Mouse (Mus musculus) brain, adult 2 months (tissue): ENCODE results near the gene Fgfr2.
A peak's percentile ranks its signal among the peaks of the same experiment; 100 is the strongest.
"Not testable (repeated sequence)": the region's sequence is repeated elsewhere in the genome, so short reads cannot be mapped to it uniquely, and the experiment has no call there.

ENCODE experiments used
- DNase-seq: peaks from one replicate; pipeline ENCODE4 v3.0.0; 2011; ENCODE audit warnings: low read depth, low spot score

Gene Fgfr2

DNA sequence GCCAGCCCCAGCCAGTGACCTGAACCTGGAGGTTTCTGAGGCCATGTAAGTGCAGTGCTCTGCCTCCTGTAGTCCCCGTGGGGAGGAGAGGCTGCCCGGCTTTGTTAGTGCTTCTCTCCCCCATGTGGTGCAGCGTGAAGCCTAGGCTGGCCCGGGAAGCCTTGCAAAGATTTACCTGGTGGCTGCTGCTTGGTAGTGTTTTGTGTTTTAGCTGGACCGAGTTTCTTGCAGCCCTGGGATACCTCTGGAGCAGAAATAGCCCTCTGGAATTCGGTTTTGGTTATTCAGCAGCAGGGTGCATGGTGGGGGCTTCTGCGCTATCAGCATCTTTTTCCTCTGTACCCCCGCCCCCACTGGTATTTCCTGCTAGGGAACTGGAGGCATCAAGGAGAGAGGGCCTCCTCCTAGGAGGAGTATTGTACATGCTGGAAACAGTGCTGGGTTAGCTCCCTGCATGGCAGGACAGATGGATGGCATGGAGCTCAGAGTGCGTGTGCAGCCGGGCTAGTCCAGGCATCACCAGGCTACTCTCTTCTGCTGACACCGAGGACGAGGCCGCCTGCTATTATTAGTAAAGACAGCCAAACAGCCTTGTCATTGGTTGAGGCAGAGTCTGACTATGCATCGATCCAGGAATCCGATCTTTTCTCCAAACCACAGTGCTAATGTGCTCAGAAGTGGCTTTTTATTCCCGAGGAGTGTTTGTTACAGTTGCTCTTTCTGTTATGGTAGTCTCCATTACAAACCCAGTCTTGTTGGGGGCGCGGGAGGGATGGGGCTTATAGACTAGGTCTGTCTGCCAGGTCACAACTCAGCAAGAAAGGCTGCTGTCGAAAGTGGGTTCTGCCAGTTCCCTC lies 2430.0 kb downstream of the Fgfr2 start:
- DNase-seq, result peak; percentile 91

DNA sequence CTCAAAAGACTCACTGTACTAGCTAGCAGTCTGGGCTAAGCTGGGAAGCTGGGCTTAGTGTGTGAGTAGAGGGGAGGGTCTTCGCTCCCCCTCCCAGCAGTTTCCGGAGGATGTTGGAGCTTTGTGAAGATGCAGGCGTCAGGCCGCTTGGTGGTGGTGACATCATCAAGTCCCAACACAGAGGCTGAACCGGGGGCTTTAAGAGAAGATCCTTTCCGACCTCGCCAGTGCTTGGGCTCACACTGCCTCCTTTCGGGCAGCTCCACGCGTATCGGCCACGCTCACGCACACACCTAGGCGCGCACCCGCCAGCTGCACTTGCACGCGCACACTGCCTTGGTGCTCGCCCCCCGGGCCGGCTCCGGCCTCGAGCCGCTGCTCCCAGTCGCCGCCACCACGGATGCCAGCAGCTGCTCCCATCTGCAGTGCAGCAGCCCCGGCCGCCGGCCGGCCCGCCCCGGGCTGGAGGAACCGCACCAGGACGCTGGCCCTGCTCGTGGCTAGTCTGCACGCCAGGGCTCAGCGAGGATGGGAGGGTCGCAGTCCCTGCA lies 2430.7 kb downstream of the Fgfr2 start:
- peak; percentile 94 for DNase-seq

DNA sequence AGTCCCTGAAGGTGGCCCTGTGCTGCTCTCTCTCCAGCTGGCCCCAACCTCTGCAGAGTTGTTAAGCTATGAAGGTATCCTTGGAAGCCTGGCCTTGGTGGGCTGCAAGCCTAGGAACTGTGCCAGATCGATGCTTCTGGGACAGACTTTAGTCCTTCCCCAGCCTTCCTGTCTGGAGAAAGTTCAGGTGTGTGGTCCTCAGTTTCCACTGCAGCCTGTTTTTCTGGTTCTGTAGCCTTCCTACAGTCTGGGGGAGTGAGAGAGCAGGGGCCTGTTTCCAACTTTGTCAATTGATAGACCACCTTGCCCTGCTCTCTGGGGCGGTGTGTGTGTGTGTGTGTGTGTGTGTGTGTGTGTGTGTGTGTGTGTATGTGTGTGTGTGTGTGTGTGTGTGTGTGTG lies 2431.2 kb downstream of the Fgfr2 start:
- no peak for DNase-seq

DNA sequence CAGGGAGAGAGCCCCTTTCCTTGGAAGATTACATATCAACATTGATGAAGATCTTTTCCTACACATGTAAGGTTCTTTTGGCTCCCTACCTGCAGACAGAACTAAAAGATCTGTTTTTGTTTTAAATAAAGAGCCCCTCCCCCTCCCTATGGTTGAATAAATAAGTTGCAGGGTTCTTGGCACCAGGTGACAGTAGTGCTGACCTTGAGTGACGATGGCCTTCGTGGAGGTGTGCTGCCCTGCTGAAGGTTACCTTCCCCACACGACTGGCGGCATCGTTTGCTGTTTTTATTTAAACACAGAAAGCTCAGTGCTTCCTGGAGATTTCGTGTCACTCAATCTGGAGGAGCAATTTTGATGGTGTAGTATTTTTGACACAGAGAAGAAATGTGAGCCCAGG lies 2432.3 kb downstream of the Fgfr2 start:
- no peak for DNase-seq

DNA sequence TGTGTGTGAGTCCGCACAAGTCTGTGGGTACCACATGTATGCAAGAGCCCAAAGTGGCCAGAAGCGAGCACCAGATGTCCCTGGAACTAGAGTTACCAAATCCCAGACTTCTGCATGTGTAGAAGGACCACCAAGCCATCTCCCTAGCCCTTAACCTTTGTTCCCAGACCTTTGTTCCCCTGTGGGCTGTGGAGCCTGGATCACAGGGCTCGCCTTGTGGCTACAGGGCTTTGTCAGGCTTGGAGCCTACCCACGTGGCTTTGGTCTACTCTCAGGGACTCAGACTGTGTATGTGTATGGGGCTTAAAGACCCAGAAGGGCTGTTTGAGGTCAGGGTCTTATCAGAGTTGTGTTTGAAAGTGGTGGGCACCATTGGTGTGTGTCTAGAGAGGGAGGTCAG lies 2434.5 kb downstream of the Fgfr2 start:
- no peak for DNase-seq

DNA sequence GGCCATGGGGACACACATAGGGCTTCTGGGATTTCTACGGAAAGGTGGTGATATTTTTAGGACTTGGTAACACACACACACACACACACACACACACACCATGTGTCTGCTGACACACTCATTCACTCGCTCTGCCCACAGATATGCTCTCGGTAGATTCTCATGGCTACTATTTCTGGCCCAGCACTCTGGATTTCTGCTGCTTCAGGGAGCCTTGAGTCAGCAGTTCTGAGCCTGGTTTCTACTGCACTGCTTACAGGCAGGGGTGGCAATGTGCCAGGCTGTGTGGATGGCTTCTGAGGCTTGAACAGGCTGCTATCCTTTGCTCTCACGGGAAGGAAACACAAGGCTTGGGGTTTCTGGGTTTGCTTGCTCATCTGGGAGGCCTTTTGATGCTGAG lies 2441.4 kb downstream of the Fgfr2 start:
- DNase-seq, result peak; percentile 96

DNA sequence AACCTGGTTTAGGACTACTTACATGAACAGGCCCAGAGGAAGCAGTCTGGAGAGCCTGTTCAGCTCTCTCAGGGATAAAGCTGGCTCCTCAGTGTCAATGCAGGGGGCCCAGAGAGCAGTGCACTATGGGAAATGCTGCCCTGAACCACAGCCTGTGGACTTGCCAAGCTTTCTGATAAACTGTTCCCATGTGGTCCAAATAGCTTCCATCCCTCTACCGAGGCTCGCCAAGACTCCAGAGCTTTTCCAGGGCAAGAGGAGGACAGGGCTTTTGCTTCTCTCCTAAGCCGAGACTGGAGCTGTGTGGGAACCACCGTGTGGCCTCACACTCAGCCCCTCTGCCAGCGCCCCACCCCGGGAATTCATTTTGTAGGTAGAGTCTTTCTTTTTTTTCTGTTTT lies 2444.7 kb downstream of the Fgfr2 start:
- DNase-seq, result no peak

DNA sequence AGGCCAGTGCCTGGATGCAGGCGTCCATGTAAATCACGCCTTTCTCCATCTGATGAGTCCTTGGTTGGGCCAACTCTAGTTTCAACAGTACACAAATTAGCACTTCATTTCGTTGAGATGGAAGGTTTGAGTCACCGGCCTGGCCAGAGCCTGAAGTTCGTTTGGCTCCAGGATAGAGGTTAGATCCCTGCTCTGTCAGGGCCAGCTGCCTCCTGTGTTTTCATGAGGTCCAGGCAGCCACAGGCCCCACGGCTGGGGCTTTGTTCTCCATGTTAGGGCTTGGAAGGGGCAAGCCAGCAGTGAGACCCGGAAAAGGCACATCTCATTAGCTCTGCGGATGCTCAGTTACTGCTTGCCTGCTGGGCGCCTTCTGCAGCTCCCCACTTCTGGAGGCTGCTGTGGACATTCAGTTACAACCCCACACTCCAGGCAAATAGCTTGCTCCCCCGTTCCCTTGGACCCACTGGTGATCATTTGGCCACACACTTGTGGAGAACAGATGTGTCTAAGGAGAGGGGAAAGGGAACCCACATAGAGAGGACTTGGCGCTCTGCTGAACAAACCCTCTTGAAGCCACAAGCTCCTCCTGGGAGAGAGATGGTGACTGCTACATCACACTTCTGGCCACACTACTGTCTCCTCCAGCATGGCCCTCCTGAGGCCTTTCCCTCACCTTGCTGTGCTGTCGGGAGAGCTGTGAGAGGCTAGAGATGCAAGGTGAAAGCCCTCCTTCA lies 2445.4 kb downstream of the Fgfr2 start:
- DNase-seq, result no peak

DNA sequence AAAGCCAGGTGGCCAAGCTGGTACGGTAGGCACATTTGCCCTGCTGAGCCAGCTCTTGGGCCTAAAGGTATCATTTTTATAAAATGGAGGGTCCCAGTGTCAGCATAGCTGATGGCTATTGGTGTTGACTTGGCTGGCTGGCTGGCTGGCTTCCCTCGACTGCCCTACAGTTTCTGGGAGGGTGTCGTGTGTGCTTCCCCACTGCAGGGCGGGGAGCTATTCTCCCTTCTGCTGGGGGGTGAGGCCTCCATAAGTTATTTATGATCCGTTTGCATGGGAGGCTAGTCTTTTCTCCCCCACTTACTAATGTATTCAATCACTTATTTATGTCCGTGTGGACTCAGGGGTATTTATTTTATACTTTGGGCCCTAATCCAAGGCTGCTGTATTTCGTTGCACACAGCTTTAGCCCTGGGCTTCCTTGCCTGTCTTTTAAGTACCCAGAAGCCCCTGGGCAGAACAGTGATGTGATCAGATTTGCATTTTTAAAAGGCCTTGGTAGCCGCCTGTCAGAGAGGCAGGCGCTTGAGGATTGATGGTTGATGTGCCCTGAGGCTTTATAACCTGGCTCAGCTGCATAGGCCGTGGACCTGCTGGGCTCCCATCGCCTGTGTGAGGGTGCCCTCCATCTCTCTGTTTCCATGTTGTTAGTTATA lies 2446.1 kb downstream of the Fgfr2 start:
- DNase-seq, result no peak

DNA sequence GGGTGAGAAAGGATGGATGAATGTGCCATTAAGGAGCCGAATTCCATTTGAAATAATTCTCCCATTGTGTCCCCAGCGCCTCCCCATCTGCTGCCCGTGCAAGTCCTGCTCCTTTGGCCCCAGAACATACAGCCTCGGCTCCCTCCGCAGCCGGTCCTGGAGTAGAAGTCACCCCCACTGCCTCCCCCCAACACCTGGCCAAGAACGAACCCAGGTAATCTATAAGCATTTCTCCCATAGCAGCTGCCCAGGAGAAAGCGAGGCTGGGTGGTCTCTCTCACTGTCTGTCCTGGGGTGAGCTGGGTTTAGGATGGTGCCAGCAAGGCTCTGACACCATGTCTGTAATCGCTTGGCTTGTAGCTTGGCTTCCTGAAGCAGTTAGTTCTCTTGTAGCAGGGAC lies 2448.6 kb downstream of the Fgfr2 start:
- no peak for DNase-seq

DNA sequence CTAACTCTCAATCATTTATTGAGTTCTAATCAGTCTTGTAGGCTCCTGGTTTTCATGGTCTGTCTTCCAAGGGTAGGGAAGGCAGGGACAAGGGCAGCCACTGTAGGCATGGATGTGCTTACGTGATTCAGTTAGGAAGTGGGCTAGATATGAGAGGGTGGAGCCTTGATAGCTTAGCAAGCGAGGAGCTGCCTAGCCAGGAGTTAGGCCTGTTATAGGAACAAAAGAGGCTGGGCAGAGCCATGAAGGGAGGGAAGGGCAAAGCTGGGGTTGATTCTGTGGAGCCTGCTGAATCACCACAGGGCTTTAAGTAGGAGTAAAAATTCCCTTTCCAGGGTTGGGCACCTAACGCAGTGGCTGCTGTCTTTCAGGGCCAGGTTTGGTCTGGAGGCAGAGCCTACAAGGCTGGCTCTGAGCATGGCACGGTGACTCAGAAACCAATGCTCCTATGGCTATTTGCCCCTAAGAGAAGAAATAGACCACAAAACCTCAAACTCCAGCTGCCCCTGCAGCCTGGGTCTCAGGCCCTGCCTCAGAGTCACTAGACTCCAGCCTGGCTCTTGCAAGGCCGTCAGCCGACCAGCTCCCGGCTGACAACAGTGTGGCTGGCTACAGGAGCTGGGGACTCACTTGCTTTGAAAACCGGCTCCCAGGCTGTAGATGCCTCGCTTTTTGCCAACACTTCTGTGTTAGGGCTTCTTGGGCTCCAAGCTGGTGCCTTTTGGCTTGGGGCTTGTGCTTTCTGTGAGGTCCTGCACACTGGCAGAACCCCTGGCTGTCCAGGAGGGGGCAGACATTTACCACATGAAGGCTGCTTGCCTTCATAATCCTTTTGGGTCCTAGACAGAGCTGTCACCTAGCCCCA lies 2449.7 kb downstream of the Fgfr2 start:
- DNase-seq, result peak; percentile 89

DNA sequence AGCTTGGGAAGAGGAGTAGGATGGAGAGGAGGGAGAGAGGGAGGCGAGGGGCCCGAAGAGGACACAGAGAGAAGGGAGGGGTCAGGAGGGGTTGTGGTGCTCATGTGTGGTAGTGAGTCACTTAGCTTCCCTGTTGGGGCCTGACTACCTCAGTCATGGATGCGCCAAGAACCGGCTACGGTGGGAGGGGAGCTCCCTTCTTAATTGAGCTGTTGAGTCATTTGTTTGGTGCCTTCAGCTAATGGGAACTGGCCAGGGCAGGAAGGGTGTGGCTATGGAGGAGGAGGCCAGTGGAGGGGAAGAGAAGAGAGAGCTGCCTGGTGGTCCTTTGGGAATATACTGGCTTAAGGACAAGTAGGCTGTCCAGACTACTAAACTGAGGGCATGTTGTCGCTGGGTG lies 2451.8 kb downstream of the Fgfr2 start:
- DNase-seq, result peak; percentile 14

DNA sequence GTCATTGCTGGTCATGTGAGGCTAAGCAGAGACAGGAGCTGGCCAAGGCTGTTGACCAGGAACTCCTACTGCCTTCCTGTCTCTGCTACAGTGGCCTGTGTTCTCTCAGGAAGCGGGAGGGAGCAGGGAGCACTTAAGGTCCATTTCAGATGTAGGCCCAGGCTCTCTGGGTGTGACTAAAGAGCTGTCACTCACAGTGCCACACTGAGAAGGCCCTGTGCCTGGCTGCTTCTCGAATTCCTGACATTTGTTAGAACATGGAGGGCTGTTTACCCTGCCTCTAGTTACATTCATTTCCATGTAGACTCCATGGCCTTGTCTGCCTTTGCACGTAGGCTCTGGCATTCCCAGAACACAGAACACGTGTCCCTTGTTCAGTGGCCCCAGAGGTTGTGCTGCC lies 2452.8 kb downstream of the Fgfr2 start:
- no peak for DNase-seq

DNA sequence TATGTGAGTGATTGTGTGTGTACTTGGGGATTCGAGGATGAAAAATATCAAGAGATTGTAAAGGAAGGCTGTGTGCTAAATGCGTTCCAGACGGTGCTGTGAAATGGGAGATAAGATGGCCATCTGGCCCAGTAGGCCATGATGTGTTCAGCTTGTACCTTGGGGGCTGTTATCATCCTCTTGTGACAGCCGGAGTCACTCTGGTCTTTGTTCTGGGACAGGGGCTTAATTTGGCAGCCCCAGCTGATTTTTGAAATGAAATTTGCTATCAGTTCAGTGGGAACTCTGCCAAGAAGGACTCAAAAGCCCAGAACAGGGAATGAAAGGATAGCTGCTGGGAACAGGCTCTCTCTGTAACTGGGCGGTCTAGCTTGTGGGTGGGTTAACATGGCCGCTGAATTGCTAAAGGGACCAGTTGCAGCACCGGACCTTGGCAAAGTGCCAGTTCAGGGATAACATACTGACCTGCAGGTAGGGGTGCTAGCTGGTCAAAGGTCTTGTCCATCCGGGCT lies 2453.7 kb downstream of the Fgfr2 start:
- peak; percentile 51 for DNase-seq

DNA sequence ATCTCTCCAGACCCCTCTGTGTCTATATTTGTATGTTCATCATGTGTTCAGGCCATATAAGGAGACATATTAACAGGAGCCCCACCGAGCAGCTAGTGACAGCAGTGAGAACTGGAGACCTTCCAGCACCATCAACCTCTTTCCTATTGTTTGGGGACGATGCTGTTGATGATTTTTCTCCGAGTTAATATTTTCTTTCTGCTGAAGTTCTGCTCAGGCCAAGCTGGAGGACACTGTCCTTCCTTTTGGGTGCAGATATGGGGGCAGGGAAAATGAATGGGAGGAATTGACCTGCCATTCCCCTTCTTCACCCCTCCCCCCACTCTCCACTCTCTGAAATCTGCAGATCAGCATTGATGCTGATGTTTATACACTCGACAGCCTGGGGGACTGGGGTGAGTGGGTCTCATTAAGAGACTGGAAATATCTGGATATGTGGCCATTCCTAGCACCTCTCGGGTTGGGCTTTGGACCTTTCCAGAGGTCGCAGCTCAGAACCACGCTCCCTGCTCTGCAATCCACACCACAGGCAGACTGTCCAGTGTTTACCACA lies 2454.3 kb downstream of the Fgfr2 start:
- DNase-seq, result peak; percentile 17

DNA sequence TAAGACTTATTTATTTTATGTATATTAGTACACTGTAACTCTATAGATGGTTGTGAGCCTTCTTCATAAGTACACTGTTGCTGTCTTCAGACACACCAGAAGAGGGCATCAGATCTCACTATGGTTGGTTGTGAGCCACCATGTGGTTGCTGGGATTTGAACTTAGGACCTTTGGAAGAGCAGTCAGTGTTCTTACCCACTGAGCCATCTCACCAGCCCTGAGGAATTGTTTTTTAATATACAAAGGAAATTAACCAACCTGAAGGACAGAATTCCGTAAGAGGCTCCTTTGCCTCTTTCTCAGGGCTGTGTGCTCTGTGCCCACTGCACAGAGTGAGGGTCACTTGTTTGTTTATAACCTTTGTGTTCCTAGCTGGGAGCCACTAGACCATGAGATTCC lies 2455.1 kb downstream of the Fgfr2 start:
- DNase-seq, result not testable (repeated sequence)

DNA sequence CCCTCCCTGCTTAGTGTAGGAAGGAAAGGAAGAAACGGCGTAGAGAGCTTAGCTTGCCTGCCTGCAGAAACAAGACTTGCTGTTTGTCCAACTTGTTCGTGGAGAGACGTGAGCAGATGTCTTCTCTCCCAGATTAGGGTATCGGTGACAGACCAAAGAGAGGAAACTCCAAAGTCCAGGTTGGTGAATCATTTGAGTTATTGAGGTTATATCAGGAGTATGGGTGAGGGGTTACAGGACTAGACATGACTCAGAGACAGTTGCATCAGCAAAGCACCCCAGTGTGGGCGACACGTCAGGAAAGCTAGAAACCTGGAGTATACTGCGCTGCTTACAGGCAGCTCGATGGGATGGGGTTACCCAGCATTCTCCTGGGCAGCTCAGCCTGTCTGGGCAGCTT lies 2457.8 kb downstream of the Fgfr2 start:
- DNase-seq, result no peak

DNA sequence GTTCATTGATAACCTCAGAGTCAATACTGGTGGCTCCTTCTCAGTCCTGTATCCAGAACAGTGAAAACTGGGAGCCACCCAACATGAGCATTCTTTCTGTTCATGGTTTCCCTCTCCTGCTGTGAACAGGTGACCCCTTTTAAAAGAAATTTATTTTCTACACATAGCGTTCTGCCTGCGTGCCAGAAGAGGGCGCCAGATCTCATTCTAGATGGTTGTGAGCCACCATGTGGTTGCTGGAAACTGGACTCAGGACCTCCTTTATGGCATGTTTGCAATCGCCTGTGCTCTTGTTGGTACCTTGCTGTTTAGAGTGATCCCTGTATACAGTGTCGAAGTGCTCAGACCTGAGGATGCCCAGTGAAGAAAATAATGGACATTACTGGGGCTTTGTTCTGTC lies 2458.5 kb downstream of the Fgfr2 start:
- no peak for DNase-seq

DNA sequence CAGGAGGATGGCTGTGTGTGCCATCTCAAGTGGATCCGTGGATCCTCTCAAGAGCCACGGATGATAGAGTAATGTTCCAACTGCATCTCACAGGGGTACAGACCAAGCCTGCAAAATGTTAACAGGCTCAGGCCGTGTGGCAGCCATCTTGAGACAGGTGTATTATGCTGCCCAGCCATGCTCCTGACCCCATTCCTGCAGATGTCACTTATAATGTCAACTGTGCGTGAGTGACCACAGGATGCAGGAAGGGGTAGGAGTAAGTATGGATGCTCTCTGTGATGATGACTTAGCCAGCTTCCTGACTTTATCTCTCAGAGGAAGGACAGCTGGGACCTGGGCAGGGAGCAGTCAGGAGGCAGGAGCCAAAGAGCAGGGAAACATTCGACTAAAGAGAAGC lies 2459.1 kb downstream of the Fgfr2 start:
- no peak for DNase-seq

DNA sequence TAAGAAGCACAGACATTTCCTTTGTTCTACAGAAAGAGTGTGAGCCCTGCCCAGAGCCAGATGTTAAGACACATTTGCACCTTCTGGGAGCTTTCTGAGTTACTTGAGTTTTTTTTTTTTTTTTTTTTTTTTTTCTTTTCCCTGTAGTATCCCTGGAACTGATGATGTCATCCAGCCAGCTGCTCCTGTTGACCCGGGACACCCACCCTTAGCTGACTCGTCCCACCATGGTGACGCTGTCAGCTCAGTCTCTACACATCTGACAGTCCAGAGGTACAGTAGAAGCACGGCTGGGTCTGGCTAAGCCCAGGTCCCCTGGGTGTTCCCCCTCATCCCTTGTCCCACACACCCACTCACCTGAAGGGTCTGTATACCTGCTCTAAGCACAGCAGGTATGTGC lies 2460.3 kb downstream of the Fgfr2 start:
- DNase-seq, result no peak

DNA sequence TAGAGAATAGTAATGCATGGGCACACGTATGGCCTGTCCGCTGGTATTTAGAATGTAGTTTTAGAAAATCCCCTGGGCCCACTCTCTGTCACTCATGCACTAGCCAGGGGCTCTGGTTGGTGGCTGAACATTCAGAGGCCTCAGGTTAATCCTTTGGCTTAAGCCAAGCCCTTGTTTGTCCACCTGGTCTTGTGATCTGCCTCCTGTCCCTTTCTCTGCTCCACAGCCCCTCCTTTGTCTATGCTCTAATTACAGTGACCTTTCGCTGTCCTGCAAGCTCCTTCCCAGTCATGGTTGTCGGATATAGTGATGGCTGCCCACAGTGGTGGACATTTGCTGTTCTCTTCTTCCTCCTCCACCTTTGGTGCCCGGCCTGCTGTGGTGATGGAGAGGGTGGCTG lies 2460.9 kb downstream of the Fgfr2 start:
- no peak for DNase-seq
